Mouse (Mus musculus) embryo, embryonic 10.5 days (tissue): Measurements from ENCODE around the gene Pakap.

Experiments
- DNase-seq: peaks from one replicate; pipeline ENCODE4 v3.0.0-alpha.2; 2015; ENCODE audit warnings: low spot score

Gene Pakap

GRCm38 (mm10) chr4:57802411-57802810 lies 234.4 kb downstream of the Pakap start:
- no peak for DNase-seq

- DNase-seq: no peak
Observed at GRCm38 (mm10) chr4:57804902-57805301, 236.9 kb downstream of the Pakap start.

GRCm38 (mm10) chr4:57809449-57809848 lies 241.5 kb downstream of the Pakap start:
- no peak for DNase-seq

GRCm38 (mm10) chr4:57812075-57812474 lies 244.1 kb downstream of the Pakap start:
- no peak for DNase-seq

DNA sequence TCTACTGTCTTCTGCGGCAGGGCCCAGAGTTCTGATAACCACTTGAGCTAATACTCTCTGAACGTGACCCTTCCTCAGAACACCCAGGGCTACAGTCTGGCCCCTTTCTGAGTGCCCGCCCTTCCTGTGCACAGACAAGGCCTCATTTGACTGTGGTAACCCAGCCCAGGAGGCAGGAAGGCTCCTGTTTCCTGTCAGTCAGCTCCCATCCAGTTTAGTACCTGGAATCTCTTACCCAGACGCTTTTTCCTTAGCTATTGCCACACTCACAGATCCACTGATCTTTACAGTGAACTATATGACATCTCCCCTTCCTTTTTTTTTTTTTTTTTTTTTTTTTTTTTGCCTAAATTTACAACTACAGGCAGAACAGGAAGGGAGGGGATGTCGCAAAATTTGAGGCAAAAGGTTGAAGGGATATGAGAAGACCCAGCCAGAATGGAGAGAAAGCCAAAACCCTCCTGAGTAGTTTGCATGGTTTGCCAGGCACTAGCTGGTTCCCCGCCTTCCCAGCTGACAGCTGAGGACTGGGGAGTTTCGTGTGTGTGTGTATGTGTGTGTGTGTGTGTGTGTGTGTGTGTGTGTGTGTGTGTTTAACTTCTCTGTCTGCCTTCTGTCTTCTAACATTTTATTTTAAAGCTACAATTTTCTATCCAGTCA lies 245.1 kb downstream of the Pakap start:
- DNase-seq: no peak

DNA sequence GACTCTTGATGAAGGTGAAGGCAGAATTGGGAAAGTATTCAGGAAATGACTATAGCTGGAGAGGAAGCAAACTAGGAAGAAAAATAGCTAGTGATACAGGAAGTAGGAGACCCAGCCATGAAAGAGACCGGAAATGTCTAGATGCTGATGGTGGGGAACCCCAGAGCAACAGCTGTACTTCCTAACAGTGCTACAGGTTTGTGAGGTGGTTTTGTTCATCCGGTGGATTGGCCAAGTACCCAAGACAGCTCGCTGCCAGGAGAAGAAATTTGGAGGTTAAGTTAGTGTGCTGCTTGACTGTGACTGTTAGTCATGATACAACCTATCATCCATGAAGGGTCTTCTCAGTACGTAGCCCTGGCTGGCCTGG lies 245.6 kb downstream of the Pakap start:
- no peak for DNase-seq

DNA sequence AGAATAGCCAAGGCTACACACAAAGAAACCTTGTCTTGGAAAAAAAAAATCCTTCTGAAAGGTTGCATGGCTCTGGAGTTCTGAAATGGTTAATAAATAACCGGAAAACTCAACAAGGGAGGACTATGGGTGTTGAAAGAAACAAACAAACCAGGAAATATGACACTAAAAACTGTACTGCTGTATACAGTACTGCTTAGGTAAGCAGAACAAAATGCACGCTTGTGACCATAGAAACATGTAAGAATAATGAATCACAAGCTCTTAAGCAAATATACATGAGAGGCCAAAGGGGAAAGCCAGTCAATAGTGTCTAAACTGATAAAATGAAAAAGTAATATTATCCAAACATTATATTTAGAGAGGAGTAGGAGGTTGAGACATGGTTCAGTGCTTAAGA lies 247.4 kb downstream of the Pakap start:
- DNase-seq: no peak

DNA sequence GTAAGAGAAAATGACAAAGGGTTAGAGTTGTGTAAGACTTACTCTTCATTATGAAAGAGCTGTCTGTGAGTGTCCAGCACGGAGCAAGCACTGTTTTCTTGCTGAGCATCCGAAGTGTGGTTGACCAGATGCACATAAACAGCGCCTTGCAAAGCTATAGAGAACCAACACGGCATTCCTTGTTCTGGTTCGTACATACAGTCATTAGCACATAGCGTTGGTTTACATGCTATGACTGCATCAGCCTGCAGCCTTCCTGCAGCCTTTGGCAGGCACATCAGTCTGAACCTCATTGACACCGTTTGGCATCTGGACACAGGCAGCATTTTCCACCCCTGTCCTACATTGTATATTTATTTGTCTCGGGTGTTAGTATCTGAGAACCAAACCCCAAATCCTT lies 248.2 kb downstream of the Pakap start:
- DNase-seq: no peak

DNA sequence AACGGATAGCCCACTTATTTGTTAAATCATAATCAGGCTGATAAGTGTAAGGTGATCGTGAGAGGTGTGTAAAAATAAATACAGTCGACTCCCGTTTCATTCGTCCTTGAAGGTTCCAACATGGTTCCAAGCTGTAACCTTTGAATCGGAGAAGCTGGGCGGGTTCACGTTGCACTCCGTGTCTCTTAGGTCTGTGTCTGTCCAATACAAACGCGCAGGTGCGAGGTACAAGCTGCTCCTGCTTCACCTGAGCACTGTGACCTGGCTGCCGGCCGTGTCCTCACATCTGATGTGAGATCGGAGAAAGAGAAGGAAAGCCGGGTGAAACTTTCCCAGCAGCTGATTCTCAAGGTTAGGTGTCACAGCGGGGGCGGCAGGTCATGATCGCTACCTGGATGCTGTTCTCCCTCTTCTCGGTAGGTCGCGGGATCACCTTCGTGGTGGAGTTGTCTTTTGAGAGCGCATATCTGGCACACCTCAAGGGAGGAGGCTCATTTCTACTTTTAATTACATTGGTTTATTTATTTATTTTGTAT lies 252.9 kb downstream of the Pakap start:
- DNase-seq: no peak

DNA sequence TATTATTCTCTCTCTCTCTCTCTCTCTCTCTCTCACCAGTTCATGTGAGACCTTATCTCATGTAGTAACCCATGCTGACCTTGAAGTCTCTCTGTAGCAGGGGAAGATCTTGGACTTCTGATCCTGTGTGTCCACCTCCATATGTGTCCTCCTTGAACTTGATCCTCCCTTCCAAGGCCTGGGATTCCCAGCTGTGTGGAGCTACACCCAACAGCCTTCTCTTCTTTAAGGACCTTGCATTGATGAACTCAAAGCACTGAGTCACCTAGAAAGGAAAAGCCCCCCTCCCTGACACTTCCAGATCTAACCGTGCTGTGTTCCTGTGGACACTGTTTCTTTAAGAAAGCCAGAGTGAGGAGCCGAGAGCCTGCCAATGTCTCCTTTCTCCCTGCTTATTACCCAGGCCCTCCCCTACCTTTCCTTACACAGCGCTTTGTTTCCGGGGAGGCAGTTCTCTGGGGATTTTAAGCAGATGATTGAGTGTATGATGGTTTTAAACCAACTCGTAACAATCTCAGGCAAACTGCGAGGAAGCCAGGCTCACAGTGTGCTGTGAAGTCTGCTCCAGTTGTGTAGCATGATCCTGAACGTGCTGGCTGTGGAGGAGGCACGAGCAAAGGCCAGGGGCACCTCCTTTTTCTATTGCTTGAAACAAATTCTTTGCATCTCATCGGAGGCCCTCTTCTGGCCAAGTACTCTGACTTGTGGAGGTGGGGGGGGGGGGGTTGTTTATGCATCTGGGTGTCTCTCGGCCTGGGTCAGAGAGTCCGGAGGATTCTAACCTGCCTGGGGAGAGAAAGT lies 253.8 kb downstream of the Pakap start:
- DNase-seq: peak; percentile 30

DNA sequence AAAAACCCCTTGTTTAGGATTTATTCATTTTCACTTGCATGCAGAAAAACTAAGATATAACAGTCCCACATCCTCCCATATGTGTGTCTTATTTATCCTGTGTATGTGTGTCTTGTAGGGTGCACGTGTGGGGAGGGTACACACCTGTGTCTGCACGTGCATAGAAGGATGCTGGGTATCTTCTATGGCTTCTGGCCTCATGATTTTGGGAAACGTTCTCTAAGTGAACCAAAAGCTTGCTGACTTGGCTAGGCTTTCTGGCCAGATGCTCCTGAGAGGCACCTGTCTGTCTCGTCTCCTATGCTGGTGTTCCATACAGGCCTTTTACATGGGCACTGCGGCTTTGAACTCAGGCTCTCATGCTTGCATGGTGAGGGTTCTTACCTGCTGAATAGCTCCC lies 254.7 kb downstream of the Pakap start:
- no peak for DNase-seq

GRCm38 (mm10) chr4:57824626-57825240 lies 256.8 kb downstream of the Pakap start:
- peak; percentile 83 for DNase-seq

- DNase-seq: no peak
Observed at GRCm38 (mm10) chr4:57826272-57826671, 258.3 kb downstream of the Pakap start.

DNA sequence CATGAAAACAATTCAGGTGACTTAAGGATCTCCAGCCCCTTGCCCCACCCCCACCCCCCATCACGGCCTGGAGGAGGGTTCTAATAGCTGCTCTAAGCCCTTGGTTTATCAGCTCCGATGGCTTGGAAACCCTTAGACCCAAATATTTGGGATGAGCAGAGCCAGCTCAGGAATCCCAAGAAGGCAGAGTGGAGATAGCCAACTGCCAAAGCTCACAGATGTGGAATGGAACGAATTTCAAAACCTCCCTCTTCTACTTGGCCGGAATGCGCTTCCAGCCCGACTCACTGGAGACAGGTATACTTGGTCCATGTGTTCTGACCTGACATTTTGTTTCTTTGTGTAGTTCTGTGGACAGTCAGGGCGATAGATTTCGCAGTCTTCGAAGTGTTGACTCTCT lies 261.2 kb downstream of the Pakap start:
- no peak for DNase-seq

GRCm38 (mm10) chr4:57829740-57830139 lies 261.8 kb downstream of the Pakap start:
- DNase-seq: no peak

- no peak for DNase-seq
Observed at GRCm38 (mm10) chr4:57832318-57832717, 264.3 kb downstream of the Pakap start.

- peak; percentile 65 for DNase-seq
Observed at GRCm38 (mm10) chr4:57833060-57833459, 265.1 kb downstream of the Pakap start.

- DNase-seq: no peak
Observed at GRCm38 (mm10) chr4:57834141-57834540, 266.2 kb downstream of the Pakap start.

GRCm38 (mm10) chr4:57837089-57837488 lies 269.1 kb downstream of the Pakap start:
- no peak for DNase-seq

- DNase-seq: no peak
Observed at GRCm38 (mm10) chr4:57839343-57839742, 271.4 kb downstream of the Pakap start.

DNA sequence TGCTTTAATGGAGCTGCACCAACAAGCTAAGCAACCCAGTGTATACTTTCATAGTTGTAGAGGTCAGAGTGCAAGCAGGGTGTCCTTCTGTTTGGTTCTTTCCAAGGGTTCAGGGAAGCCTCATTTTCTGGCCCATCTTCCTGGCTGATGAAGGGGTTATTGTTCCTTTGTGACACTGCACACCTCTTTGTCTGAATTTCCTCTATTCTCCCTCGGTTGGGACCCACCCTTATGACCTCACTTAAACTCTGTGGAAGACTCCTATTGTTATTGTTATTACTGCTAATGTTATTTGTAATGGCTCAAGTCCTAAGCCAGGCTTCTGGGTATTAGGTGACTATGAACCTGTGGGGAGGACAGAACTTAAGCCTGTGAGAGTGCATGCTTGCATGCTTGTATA lies 273.9 kb downstream of the Pakap start:
- DNase-seq: no peak

GRCm38 (mm10) chr4:57842472-57843305 lies 274.7 kb downstream of the Pakap start:
- DNase-seq: no peak
